Mouse (Mus musculus): ENCODE measurements at regions not wholly inside any gene's neighbourhood (a gene's known extent, or its start where the extent isn't known, plus 50 kb on each side); places are given as distances from the start of the nearest gene placed in this dataset.
"Not testable (repeated sequence)": the region's sequence is repeated elsewhere in the genome, so short reads cannot be mapped to it uniquely, and the experiment has no call there.

DNA sequence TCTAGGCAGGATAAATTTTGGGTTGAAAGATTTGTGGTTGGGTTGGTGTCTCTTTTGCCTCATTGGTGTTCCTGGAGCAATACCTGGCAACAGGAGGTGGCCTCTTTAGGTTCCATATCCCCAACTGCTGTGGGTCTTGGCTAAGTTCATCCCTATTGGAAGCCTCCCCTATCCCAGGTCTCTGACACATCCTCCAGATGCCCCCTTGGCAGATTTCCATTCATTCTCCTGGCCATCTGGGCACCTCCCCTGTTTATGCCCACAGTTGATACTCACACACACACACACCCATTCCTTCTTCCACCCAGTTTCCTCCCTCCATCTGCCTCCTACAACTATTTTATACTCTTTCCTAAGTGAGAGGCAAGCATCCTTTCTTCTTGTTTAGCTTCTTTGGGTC lies 984.9 kb upstream of the Gm12353 start:
- DNase-seq (ENCODE audit: low read depth, low spot score), result no peak

- DNase-seq (ENCODE audit: low read depth, low spot score), result no peak
Observed at GRCm38 (mm10) chr4:18639035-18639434, 966.2 kb upstream of the Gm12353 start.

GRCm38 (mm10) chr4:18649153-18649552 lies 956.1 kb upstream of the Gm12353 start:
- no peak for DNase-seq (ENCODE audit: low read depth, low spot score)

DNA sequence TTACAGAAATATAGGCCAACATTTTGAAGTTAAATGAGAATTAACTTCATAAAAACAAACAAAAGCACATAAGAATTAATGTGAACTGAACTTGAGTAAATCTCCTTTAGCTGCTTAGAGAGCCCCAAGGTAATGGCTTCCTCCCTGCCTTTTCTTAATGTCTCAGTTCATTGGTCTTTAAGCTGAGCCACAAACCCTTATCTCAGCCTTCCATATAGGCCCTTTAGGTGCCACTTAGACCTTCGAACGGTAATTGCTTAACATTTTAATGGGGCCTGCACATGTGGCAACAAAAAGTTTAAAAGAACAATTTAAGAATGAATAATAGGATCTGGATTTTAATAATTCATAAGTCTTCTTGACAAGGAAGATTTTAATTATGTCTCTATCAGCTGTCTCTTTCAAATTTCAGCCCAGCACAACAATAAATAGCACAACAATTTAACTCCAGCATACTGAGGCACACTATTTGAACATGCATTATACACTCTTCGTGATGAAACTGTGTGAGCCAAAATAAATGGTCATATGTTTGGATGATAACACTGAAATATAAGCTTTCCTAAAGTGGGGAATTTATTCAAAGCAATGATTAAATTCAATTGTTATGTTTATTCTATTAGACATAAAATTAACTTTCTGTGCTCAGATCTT lies 919.2 kb upstream of the Gm12353 start:
- no peak for DNase-seq (ENCODE audit: low read depth, low spot score)

GRCm38 (mm10) chr4:18694076-18694475 lies 911.2 kb upstream of the Gm12353 start:
- peak; percentile 53 for DNase-seq (ENCODE audit: low read depth, low spot score)

DNA sequence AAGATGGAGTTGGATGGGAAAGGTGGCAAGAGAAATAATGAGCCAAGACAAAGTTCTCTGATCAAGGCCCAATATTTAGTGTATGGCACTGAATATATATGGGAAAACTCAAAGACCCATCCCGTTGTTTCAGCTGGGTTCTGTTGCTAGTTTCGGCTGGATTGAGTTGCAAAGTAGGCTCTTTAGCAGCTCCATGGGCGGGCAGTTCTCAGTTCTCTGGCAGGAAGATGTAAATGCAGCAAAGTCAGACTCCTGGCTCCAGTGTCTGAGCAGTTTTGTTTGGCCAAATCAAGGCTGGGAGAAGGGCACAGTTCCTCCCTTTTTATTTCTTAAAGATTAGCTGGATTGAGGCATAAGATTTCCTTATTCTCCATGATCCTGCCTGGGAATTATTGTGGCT lies 909.0 kb upstream of the Gm12353 start:
- no peak for DNase-seq (ENCODE audit: low read depth, low spot score)

- DNase-seq (ENCODE audit: low read depth, low spot score), result peak; percentile 12
Observed at GRCm38 (mm10) chr4:18744241-18744640, 861.0 kb upstream of the Gm12353 start.

GRCm38 (mm10) chr4:18788398-18788797 lies 816.9 kb upstream of the Gm12353 start:
- DNase-seq (ENCODE audit: low read depth, low spot score), result peak; percentile 23

DNA sequence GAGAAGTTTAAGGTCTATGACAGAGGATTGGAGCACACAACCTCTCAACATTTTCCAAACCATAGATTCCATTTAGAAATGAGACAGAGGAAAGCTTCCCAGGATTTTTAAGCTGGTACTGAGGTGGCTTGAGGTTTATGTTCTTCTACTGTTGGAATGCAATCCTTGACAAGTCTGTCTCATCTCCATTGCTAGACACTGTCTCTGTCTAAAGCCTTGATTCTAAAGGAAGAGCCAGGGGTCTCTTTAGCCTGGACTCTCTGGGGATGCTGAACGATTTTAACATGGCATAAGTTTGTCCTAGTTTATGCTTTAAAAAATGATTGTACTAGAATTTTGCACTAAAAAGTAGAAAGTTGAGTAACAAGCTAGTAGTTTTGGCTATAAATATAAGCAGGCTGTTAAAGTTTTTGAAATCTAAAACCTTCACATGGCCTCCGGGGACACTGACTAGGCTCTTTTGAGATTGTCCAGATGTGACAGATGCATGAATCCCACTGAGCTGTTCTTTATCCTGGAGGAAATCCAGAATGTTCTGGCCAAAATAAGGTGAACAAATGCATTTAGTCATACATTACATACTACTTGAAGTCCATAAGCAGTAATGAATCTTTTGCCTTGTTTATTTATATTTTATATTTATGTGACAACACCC lies 809.4 kb upstream of the Gm12353 start:
- no peak for DNase-seq (ENCODE audit: low read depth, low spot score)

GRCm38 (mm10) chr4:18796395-18796740 lies 808.9 kb upstream of the Gm12353 start:
- no peak for DNase-seq (ENCODE audit: low read depth, low spot score)

- DNase-seq (ENCODE audit: low read depth, low spot score), result not testable (repeated sequence)
Observed at GRCm38 (mm10) chr4:18803109-18803508, 802.1 kb upstream of the Gm12353 start.
